ENCODE assay signal across 15 mouse cellular contexts in the genomic region with DNA sequence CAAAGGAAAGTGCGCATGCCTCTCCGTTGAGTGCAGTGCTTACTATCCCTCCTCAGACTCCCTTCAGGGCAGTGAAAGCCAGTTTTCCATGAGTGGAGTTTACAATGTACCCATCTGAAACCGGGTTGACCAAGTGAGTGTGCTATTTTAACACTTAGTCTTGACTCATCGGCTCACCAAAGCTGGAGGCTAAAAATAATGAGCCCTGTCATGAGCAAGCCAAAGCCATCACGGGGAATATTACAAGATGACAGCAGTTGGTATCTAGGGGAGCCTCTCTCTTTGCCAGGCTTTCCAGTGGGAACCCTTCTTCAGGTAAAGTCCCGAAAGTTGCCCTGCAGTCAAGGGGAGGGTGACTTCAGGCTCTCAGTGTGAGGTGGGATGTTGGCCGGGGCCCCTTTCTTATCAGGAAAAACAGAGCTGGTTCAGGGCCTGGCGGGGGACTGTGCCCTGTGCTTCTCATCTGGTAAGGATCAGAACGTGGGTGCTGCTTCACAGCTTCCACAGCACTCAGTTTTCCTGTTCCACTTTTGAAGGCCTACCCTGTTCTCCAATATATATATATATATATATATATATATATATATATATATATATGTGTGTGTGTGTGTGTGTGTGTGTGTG.
DNase-seq lines count a peak whose midpoint lies in the region; ATAC-seq lines count a peak whose summit lies in the region.
"Had no signal": no experiment of that assay in that cellular context is flagged by ENCODE, and none has a peak within 500 bp of the region (broad histone marks: within the 10 kb centered on the region; RNA-seq: fewer than 3 reads in every experiment).

No protein-coding gene starts in this region.

- 51% methylated on average over 9 of the region's 9 CpGs for WGBS in heart, embryonic 16.5 days
- whole genome bisulfite sequencing in midbrain, embryonic 14.5 days, result 92% methylated on average over 9 of the region's 9 CpGs

- H3K9ac ChIP-seq in heart, embryonic 16.5 days (ENCODE audit: low read length), result peak overlapping the region; percentile 13; the same call in 1 of the 2 replicates
- H3K9ac ChIP-seq in midbrain, embryonic 14.5 days (replicated peaks; ENCODE audit: low read length), result no peak overlapping the region
- H3K9ac ChIP-seq: lung, embryonic 15.5 days; midbrain, embryonic 12.5 days had no signal

- H3K27ac ChIP-seq in heart, embryonic 16.5 days (ENCODE audit: low read length), result peak overlapping the region; percentile 81
- H3K27ac ChIP-seq in midbrain, embryonic 14.5 days (replicated peaks; ENCODE audit: low read depth, low read length), result no peak overlapping the region
- H3K27ac ChIP-seq: forebrain, embryonic 10.5 days; lung, embryonic 15.5 days; midbrain, embryonic 12.5 days had no signal

- H3K36me3 ChIP-seq in heart, embryonic 16.5 days (ENCODE audit: control insufficient read depth, insufficient read depth), result no peaks in the 10 kb centered on the region
- H3K36me3 ChIP-seq in midbrain, embryonic 14.5 days (ENCODE audit: control insufficient read depth, insufficient read depth, low read length), result no peaks in the 10 kb centered on the region
- H3K36me3 ChIP-seq: forebrain, embryonic 10.5 days; G1E; lung, embryonic 15.5 days; midbrain, embryonic 12.5 days had no signal

- no peak overlapping the region for H3K4me2 ChIP-seq in heart, embryonic 16.5 days (ENCODE audit: low read depth, low read length)
- H3K4me2 ChIP-seq in midbrain, embryonic 14.5 days (ENCODE audit: low read length), result no peak overlapping the region
- H3K4me2 ChIP-seq: lung, embryonic 15.5 days; midbrain, embryonic 12.5 days had no signal

- intact Hi-C loops in gastrocnemius, postnatal 14 days (cut with DNase I; ENCODE audit: low total_unique reads), result loop anchor here (10.0 kb wide), 1 partner anchor 135 kb away; the partner anchor contains the start of gene Tnik

- no peak overlapping the region for H3K4me3 ChIP-seq in heart, embryonic 16.5 days (ENCODE audit: low read length)
- no peak overlapping the region for H3K4me3 ChIP-seq in midbrain, embryonic 14.5 days (replicated peaks; ENCODE audit: low read depth, low read length)
- H3K4me3 ChIP-seq: forebrain, embryonic 10.5 days; lung, embryonic 15.5 days; midbrain, embryonic 12.5 days had no signal

- no peaks in the 10 kb centered on the region for H3K27me3 ChIP-seq in heart, embryonic 16.5 days (ENCODE audit: control insufficient read depth, insufficient read depth, low read length)
- no peaks in the 10 kb centered on the region for H3K27me3 ChIP-seq in midbrain, embryonic 14.5 days (ENCODE audit: control insufficient read depth, insufficient read depth, low read length)
- H3K27me3 ChIP-seq: lung, embryonic 15.5 days; midbrain, embryonic 12.5 days had no signal

- DNase-seq in gastrocnemius, postnatal 25 days, result peak; percentile 27
- no peak for DNase-seq in gastrocnemius, postnatal 14 days
- peak; percentile 57 to 73 for DNase-seq in heart, adult 18-20 months
- no peak for DNase-seq in kidney, postnatal 25 days
- no peak for DNase-seq in midbrain, embryonic 14.5 days
- DNase-seq: layer of hippocampus, adult 9-11 months; left cerebral cortex, postnatal 4 days; thymus, adult 2 months had no signal

- peaks cover 6% of the 10 kb centered on the region; the same call in 1 of the 2 replicates for H3K4me1 ChIP-seq in heart, embryonic 16.5 days (ENCODE audit: control insufficient read depth, insufficient read depth, low read length)
- peaks cover 18% of the 10 kb centered on the region for H3K4me1 ChIP-seq in midbrain, embryonic 14.5 days (ENCODE audit: control insufficient read depth, insufficient read depth, low read length)
- H3K4me1 ChIP-seq: lung, embryonic 15.5 days had no signal

- H3K9me3 ChIP-seq in heart, embryonic 16.5 days (replicated peaks; ENCODE audit: control insufficient read depth, low read length), result no peaks in the 10 kb centered on the region
- H3K9me3 ChIP-seq in midbrain, embryonic 14.5 days (ENCODE audit: control insufficient read depth, low read length), result no peaks in the 10 kb centered on the region
- H3K9me3 ChIP-seq: forebrain, embryonic 10.5 days; G1E; lung, embryonic 15.5 days; midbrain, embryonic 12.5 days had no signal

- ATAC-seq in heart, embryonic 16.5 days (replicated peaks; ENCODE audit: extremely low read depth, insufficient read depth, low FRiP score), result peak; percentile 66
- ATAC-seq in megakaryocyte-erythroid progenitor cell, adult 5-6 weeks (replicated peaks; ENCODE audit: low FRiP score, low TSS enrichment, poor library complexity, severe bottlenecking), result peak; percentile 80
- no peak for ATAC-seq in midbrain, embryonic 14.5 days (ENCODE audit: low FRiP score, low TSS enrichment)
- ATAC-seq: hindbrain, embryonic 16.5 days had no signal

Comparison
In these comparisons a context has a peak if more than half of its experiments do, and no peak if none do; other contexts are left out.
1. DNase-seq: peak in gastrocnemius, postnatal 25 days (single experiment) and heart, adult 18-20 months (2 of 2); none in gastrocnemius, postnatal 14 days (single experiment), kidney, postnatal 25 days (0 of 2) and midbrain, embryonic 14.5 days (single experiment).